Mouse (Mus musculus) thymus, postnatal 25 days (tissue): ENCODE data around the gene Gm3317.
"Not testable (repeated sequence)": the region's sequence is repeated elsewhere in the genome, so short reads cannot be mapped to it uniquely, and the experiment has no call there.

ENCODE experiments used
- DNase-seq: peaks from one replicate; pipeline ENCODE4 v3.0.0; 2022

The Gm3317 gene

DNA sequence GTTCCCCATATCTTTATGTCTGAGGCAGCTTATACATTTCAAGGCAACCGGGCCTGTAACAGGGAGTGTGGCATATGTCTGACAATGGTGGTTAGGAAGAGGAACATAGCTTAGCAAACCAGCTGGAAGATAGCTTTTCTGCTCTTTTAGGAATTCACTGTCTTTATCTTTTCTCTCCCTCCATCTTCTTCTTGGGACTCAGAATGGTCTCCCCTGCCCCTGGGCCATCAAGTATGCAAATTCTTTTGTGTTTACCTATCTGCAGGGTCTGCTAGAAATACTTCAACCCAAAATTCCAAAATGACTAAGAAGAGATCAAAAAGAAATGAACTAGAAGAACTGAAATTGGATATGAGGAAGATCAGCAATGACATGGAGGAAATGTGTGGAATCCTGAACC is at the start of gene Gm3317:
Gene Gm3317 (plus strand): TSS at position 301 of the 400 bp plus-strand sequence.
- not testable (repeated sequence) for DNase-seq

DNA sequence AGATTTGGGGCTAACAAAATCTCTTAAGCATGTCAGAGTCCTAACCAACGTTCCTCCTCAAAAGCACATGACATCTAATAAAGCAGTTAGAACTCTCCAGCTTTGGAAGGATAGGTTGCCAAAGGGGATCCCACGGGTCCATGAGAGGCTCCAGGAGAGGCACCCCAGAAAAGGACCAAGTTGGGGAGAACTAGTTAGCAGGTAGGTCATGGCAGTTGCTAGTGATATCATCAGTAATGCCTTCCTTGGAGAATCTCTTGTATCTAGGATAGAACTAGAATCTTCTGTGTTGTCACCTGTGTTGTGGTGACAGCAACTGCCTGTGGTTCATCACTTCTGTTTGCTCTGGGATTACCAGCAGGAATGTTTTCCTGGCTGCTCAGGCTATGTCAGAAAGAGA is 33.1 kb upstream of the Gm3317 start, which contains the start of gene Gm8279:
Gene Gm8279 (plus strand): TSS at position 301 of the 400 bp plus-strand sequence.
- not testable (repeated sequence) for DNase-seq

DNA sequence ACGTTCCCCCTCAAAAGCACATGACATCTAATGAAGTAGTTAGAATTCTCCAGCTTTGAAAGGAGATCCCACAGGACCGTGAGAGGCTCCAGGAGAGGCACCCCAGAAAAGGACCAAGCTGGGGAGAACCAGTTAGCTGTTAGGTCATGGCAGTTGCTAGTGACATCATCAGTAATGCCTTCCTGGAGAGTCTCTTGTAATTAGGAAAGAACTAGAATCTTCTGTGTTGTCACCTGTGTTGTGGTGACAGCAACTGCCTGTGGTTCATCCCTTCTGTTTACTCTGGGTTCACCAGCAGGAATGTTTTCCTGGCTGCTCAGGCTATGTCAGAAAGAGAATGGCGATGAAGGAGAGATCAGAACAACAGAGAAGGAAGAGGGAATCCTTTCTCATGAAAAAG is 21.2 kb downstream of the Gm3317 start, which contains the start of gene Gm8271:
Gene Gm8271 (plus strand): TSS at position 301 of the 400 bp plus-strand sequence.
- not testable (repeated sequence) for DNase-seq
